Mouse (Mus musculus): ENCODE measurements at regions not wholly inside any gene's neighbourhood (a gene's known extent, or its start where the extent isn't known, plus 50 kb on each side); places are given as distances from the start of the nearest gene placed in this dataset.

- no peak for DNase-seq (ENCODE audit: inconsistent age in 2 of 2, low spot score in 1 of 2)
Observed at GRCm38 (mm10) chr7:37078140-37078539, 380.2 kb downstream of the Tshz3 start.

GRCm38 (mm10) chr7:37089726-37090125, 391.8 kb downstream of the Tshz3 start:
- no peak for DNase-seq (ENCODE audit: inconsistent age in 2 of 2, low spot score in 1 of 2)

GRCm38 (mm10) chr7:37092572-37092971, 394.7 kb downstream of the Tshz3 start:
- no peak for DNase-seq (ENCODE audit: inconsistent age in 2 of 2, low spot score in 1 of 2)

GRCm38 (mm10) chr7:37093721-37094120, 395.8 kb downstream of the Tshz3 start:
- no peak for DNase-seq (ENCODE audit: inconsistent age in 2 of 2, low spot score in 1 of 2)

GRCm38 (mm10) chr7:37095839-37096238, 397.9 kb downstream of the Tshz3 start:
- DNase-seq (ENCODE audit: inconsistent age in 2 of 2, low spot score in 1 of 2) = no peak

GRCm38 (mm10) chr7:37096291-37096690, 398.4 kb downstream of the Tshz3 start:
- DNase-seq (ENCODE audit: inconsistent age in 2 of 2, low spot score in 1 of 2) = no peak

- DNase-seq (ENCODE audit: inconsistent age in 2 of 2, low spot score in 1 of 2) = no peak
Observed at GRCm38 (mm10) chr7:37098950-37099349, 401.0 kb downstream of the Tshz3 start.

- DNase-seq (ENCODE audit: inconsistent age in 2 of 2, low spot score in 1 of 2) = no peak
Observed at GRCm38 (mm10) chr7:37104671-37105070, 406.8 kb downstream of the Tshz3 start.

- no peak for DNase-seq (ENCODE audit: inconsistent age in 2 of 2, low spot score in 1 of 2)
Observed at GRCm38 (mm10) chr7:37111071-37111470, 413.2 kb downstream of the Tshz3 start.

- no peak for DNase-seq (ENCODE audit: inconsistent age in 2 of 2, low spot score in 1 of 2)
Observed at GRCm38 (mm10) chr7:37120776-37121175, 422.9 kb downstream of the Tshz3 start.

GRCm38 (mm10) chr7:37140191-37140590, 442.3 kb downstream of the Tshz3 start:
- peak in 1 of 2 experiments; percentile 19 for DNase-seq (ENCODE audit: inconsistent age in 2 of 2, low spot score in 1 of 2)

- DNase-seq (ENCODE audit: inconsistent age in 2 of 2, low spot score in 1 of 2) = no peak
Observed at GRCm38 (mm10) chr7:37142780-37143179, 444.9 kb downstream of the Tshz3 start.

GRCm38 (mm10) chr7:37144303-37144702, 446.4 kb downstream of the Tshz3 start:
- no peak for DNase-seq (ENCODE audit: inconsistent age in 2 of 2, low spot score in 1 of 2)

GRCm38 (mm10) chr7:37149711-37150110, 451.8 kb downstream of the Tshz3 start:
- DNase-seq (ENCODE audit: inconsistent age in 2 of 2, low spot score in 1 of 2) = no peak

GRCm38 (mm10) chr7:37159801-37160200, 461.9 kb downstream of the Tshz3 start:
- no peak for DNase-seq (ENCODE audit: inconsistent age in 2 of 2, low spot score in 1 of 2)

- DNase-seq (ENCODE audit: inconsistent age in 2 of 2, low spot score in 1 of 2) = no peak
Observed at GRCm38 (mm10) chr7:37168883-37169282, 471.0 kb downstream of the Tshz3 start.

GRCm38 (mm10) chr7:37175746-37176145, 477.8 kb downstream of the Tshz3 start:
- no peak for DNase-seq (ENCODE audit: inconsistent age in 2 of 2, low spot score in 1 of 2)

- DNase-seq (ENCODE audit: inconsistent age in 2 of 2, low spot score in 1 of 2) = no peak
Observed at GRCm38 (mm10) chr7:37178256-37178655, 480.3 kb downstream of the Tshz3 start.

- DNase-seq (ENCODE audit: inconsistent age in 2 of 2, low spot score in 1 of 2) = no peak
Observed at GRCm38 (mm10) chr7:37179907-37180306, 482.0 kb downstream of the Tshz3 start.

- no peak for DNase-seq (ENCODE audit: inconsistent age in 2 of 2, low spot score in 1 of 2)
Observed at GRCm38 (mm10) chr7:37180416-37180815, 482.5 kb downstream of the Tshz3 start.

- DNase-seq (ENCODE audit: inconsistent age in 2 of 2, low spot score in 1 of 2) = no peak
Observed at GRCm38 (mm10) chr7:37181109-37181508, 483.2 kb downstream of the Tshz3 start.

GRCm38 (mm10) chr7:37192536-37192935, 494.6 kb downstream of the Tshz3 start:
- DNase-seq (ENCODE audit: inconsistent age in 2 of 2, low spot score in 1 of 2) = no peak

GRCm38 (mm10) chr7:37204800-37205199, 506.9 kb downstream of the Tshz3 start:
- no peak for DNase-seq (ENCODE audit: inconsistent age in 2 of 2, low spot score in 1 of 2)

- no peak for DNase-seq (ENCODE audit: inconsistent age in 2 of 2, low spot score in 1 of 2)
Observed at GRCm38 (mm10) chr7:37208305-37208704, 510.4 kb downstream of the Tshz3 start.
